Mouse (Mus musculus): Measurements from ENCODE around the gene Shroom3. TPM values are rescaled to one million over a fixed set of nuclear protein-coding genes. Genes with fewer than 3 reads are reported as not detected.

Gene Shroom3
- polyA plus RNA-seq, 1 experiment from 2014 or later = 11.3 TPM

DNA sequence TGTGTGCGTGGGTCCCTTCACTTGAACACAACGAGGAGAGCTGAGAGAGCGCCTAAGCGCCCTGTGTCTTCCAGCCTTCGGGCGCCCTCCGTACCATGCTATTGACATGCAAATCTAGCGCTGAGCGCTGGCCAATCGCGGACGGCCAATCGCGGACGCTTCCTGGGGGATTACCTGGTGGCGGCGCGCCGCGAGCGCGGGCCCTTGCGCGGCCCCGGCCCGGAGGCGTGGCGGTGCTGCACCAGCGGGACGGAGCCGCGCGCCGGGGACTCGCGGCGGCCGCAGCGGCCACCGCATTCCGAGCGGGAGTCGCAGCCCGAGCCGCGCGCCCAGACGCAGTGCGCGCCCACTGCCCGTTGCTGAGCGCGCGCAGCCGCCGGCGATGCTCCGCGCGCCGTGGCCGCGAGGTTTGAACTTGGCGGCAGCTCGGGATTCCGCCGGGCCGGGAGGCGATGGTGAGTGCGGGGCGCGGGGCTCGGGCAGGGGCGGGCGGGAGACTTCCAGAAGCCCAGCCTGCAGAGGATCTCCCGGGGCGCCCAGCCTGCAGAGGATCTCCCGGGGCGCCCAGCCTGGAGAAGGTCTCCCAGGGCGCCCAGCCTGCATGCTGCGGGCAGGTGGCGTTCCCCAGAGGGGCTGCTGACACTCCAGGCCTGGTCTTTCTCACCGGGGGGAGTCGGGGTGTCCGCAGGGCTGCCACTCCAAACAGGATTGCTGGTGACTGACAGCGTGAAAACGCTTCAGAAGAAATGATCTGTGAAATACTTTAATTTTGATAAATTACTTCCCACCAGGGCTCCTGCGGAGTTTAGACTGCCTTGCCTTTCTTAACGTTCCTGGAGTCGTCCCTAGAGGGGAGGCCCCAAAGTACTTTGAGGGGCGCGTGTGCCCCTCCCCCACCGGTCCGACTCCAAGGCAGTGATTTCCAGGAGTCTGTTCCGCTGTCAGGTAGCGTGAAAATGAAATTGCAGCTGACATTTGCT is 214.8 kb downstream of the Shroom3 start:
- peak; percentile 94 for ATAC-seq (replicated peaks; ENCODE audit: insufficient number of reproducible peaks, insufficient read depth, low FRiP score, low read depth)
- peaks cover 38% of the 10 kb centered on the region for H3K4me1 ChIP-seq (replicated peaks)
- no peaks in the 10 kb centered on the region for H3K36me3 ChIP-seq
- peak overlapping the region; percentile 84 for H3K9ac ChIP-seq
- H3K4me3 ChIP-seq = peak overlapping the region; percentile 73
- H3K27ac ChIP-seq = peak overlapping the region; percentile 95
- peak overlapping the region; percentile 81 for H3K4me2 ChIP-seq
- no peaks in the 10 kb centered on the region for H3K27me3 ChIP-seq
- no peaks in the 10 kb centered on the region for H3K9me3 ChIP-seq (replicated peaks)
- WGBS = 0% methylated on average over 95 of the region's 96 CpGs

DNA sequence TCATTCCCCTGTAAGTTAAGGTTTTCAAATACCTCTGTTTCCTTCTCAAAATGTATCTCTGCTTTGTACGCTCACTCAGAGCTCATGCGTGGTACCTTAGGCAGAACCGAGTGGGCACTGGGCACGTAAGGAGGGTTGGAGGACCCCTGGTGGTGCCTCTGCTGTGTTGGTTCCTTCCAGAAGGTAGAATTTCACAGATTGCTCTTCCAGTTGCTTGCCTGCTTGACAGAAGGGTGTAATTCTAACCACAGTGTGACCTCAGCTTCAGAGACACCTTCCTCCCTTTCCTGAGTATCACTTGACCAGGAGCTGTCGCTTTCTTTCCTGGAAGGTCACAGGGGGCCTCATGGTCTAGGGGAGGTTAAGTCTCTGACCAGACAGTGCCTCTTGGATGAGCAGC is 217.2 kb downstream of the Shroom3 start:
- H3K4me2 ChIP-seq = peak overlapping the region; percentile 81
- 45% methylated on average over 5 of the region's 5 CpGs for WGBS
- ATAC-seq (replicated peaks; ENCODE audit: insufficient number of reproducible peaks, insufficient read depth, low FRiP score, low read depth) = no peak
- H3K9me3 ChIP-seq (replicated peaks) = no peaks in the 10 kb centered on the region
- H3K27ac ChIP-seq = peak overlapping the region; percentile 60
- H3K4me3 ChIP-seq = peak overlapping the region; percentile 31
- peak overlapping the region; percentile 42 for H3K9ac ChIP-seq
- no peaks in the 10 kb centered on the region for H3K36me3 ChIP-seq
- peaks cover 45% of the 10 kb centered on the region for H3K4me1 ChIP-seq (replicated peaks)
- H3K27me3 ChIP-seq = no peaks in the 10 kb centered on the region

DNA sequence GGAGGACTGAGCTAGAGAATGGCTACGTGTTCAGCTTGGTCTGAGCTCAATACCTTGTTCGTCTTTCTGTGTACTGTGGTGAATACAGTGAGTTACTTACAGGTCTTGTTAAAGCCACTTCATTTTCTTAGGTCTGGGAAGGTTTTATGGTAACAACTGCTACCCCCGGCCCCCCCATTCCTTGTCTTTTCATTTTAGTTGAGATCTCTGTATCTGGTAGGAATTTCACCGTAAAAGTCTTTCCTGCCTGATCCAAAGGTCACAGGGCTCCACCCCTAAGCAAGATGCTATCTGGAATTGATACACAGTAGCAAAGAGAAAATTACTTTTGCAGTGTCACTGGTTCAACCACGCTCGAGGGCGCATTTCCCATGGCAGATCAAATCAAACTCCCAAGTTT is 218.6 kb downstream of the Shroom3 start:
- no peak overlapping the region for H3K4me2 ChIP-seq
- no peak for ATAC-seq (replicated peaks; ENCODE audit: insufficient number of reproducible peaks, insufficient read depth, low FRiP score, low read depth)
- 0 out of 2 replicates have a peak overlapping the region, but pooled peaks have one; percentile 31 for H3K27ac ChIP-seq
- H3K4me3 ChIP-seq = no peak overlapping the region
- H3K9ac ChIP-seq = no peak overlapping the region
- H3K9me3 ChIP-seq (replicated peaks) = no peaks in the 10 kb centered on the region
- 65% methylated on average over 7 of the region's 7 CpGs for WGBS
- peaks cover 54% of the 10 kb centered on the region for H3K4me1 ChIP-seq (replicated peaks)
- H3K36me3 ChIP-seq = no peaks in the 10 kb centered on the region
- no peaks in the 10 kb centered on the region for H3K27me3 ChIP-seq

GRCm38 (mm10) chr5:92905146-92905545 is 221.9 kb downstream of the Shroom3 start:
- Histone ChIP-seq H3K36me3 (0 out of 2 replicates have a peak, but pooled peaks cover 5% of the 10 kb centered on the region), H3K4me2 (peak overlapping the region; percentile 11; the same call in 1 of the 2 replicates), H3K4me1 (replicated peaks) (peaks cover 56% of the 10 kb centered on the region), H3K4me3 (no peak overlapping the region), H3K27me3 (no peaks in the 10 kb centered on the region), H3K27ac (peak overlapping the region; percentile 87), H3K9ac (0 out of 2 replicates have a peak overlapping the region, but pooled peaks have one; percentile 17), H3K9me3 (replicated peaks) (0 out of 2 replicates have a peak, but pooled peaks cover 6% of the 10 kb centered on the region)
- WGBS = 45% methylated on average over 9 of the region's 9 CpGs
- ATAC-seq (replicated peaks; ENCODE audit: insufficient number of reproducible peaks, insufficient read depth, low FRiP score, low read depth) = no peak

DNA sequence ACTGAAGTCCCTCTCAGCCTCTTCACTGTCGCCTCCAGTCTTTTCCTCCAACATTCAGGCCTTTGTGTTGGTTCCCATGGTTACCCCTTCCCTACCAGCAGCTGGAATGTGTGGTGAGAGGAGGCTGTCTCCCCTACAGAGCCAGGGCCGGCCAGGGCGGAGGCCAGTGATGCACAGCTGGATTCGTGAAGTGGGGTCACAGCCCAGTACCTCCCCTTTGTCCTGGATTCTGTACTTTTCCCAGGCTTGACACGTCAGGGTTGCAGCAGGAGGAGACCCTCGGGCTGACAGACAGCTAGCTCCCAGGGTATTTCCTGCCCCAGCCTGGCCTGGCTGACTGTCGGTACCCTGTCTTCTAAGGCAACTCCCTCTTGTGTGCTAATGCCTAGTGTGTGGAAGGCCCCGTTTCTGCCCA is 222.4 kb downstream of the Shroom3 start:
- H3K4me2 ChIP-seq = peak overlapping the region; percentile 11; the same call in 1 of the 2 replicates
- H3K4me3 ChIP-seq = no peak overlapping the region

GRCm38 (mm10) chr5:92908227-92908626 is 225.0 kb downstream of the Shroom3 start:
- 27% methylated on average over 4 of the region's 4 CpGs for WGBS
- ATAC-seq (replicated peaks; ENCODE audit: insufficient number of reproducible peaks, insufficient read depth, low FRiP score, low read depth) = peak; percentile 70
- Histone ChIP-seq H3K4me3 (no peak overlapping the region), H3K27ac (peak overlapping the region; percentile 87), H3K4me2 (0 out of 2 replicates have a peak overlapping the region, but pooled peaks have one; percentile 28), H3K4me1 (replicated peaks) (peaks cover 50% of the 10 kb centered on the region), H3K9ac (no peak overlapping the region), H3K9me3 (replicated peaks) (0 out of 2 replicates have a peak, but pooled peaks cover 6% of the 10 kb centered on the region), H3K27me3 (no peaks in the 10 kb centered on the region), H3K36me3 (peaks cover 10% of the 10 kb centered on the region; the same call in 1 of the 2 replicates)

More for the DNA sequence above, 222.4 kb downstream of the Shroom3 start:
- Histone ChIP-seq H3K36me3 (peaks cover 9% of the 10 kb centered on the region; the same call in 1 of the 2 replicates), H3K9ac (0 out of 2 replicates have a peak overlapping the region, but pooled peaks have one; percentile 17), H3K27ac (peak overlapping the region; percentile 87), H3K4me1 (replicated peaks) (peaks cover 55% of the 10 kb centered on the region), H3K9me3 (replicated peaks) (0 out of 2 replicates have a peak, but pooled peaks cover 6% of the 10 kb centered on the region), H3K27me3 (no peaks in the 10 kb centered on the region)
- 13% methylated on average over 8 of the region's 8 CpGs for WGBS
- ATAC-seq (replicated peaks; ENCODE audit: insufficient number of reproducible peaks, insufficient read depth, low FRiP score, low read depth) = peak; percentile 45

DNA sequence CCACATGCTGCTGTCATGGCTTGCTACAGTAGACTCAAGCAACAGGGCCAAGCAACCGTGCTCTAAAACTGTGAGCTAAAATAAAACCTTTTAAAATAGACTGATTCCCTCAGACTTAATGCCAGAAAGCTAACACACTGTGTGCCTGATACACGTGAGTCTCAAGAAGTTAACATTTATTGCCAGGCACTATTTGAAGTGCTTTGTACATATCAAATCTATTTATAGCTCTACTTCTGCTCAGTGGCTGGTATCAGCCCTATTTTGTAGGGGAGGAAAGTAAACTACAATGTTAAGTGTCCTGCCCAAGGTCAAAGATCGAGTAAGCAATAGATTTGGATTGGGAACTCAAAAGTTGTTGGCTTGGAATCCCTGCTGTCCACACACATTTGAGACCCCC is 227.6 kb downstream of the Shroom3 start:
- Histone ChIP-seq H3K4me2 (no peak overlapping the region), H3K27ac (peak overlapping the region; percentile 87), H3K9ac (no peak overlapping the region), H3K27me3 (no peaks in the 10 kb centered on the region), H3K4me3 (no peak overlapping the region), H3K36me3 (peaks cover 10% of the 10 kb centered on the region; the same call in 1 of the 2 replicates), H3K9me3 (replicated peaks) (0 out of 2 replicates have a peak, but pooled peaks cover 6% of the 10 kb centered on the region), H3K4me1 (replicated peaks) (peaks cover 60% of the 10 kb centered on the region)
- 40% methylated on average over 3 of the region's 3 CpGs for WGBS
- 0 out of 2 replicates have a peak, but pooled peaks have one; percentile 32 for ATAC-seq (replicated peaks; ENCODE audit: insufficient number of reproducible peaks, insufficient read depth, low FRiP score, low read depth)

GRCm38 (mm10) chr5:92915421-92915820 is 232.2 kb downstream of the Shroom3 start:
- no peaks in the 10 kb centered on the region for H3K27me3 ChIP-seq
- peak overlapping the region; percentile 72 for H3K27ac ChIP-seq
- peaks cover 7% of the 10 kb centered on the region; the same call in 1 of the 2 replicates for H3K36me3 ChIP-seq
- no peaks in the 10 kb centered on the region for H3K9me3 ChIP-seq (replicated peaks)
- H3K4me3 ChIP-seq = no peak overlapping the region
- 0 out of 2 replicates have a peak, but pooled peaks have one; percentile 24 for ATAC-seq (replicated peaks; ENCODE audit: insufficient number of reproducible peaks, insufficient read depth, low FRiP score, low read depth)
- WGBS = 42% methylated on average over 10 of the region's 10 CpGs
- H3K9ac ChIP-seq = no peak overlapping the region
- peaks cover 59% of the 10 kb centered on the region for H3K4me1 ChIP-seq (replicated peaks)
- H3K4me2 ChIP-seq = no peak overlapping the region

DNA sequence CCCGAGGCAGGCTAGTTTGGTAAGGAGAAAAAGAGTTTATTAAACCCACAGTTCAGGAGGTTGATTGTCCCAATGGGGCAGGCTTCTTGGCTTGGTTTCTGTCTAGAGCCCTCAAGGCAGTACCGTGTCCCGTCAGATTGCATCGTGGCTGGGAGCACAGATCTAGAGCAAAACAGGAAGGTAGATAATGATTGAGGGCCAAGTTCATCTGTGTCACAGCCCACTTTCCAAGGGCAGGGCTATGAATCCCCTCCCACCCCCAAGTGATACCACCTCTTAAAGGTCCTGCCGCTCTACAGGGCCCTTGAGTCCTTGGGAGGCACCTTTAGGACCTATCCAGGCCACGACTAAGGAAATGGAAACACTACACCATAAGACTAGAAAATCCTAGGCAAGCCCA is 234.5 kb downstream of the Shroom3 start:
- Histone ChIP-seq H3K4me2 (no peak overlapping the region), H3K27me3 (no peaks in the 10 kb centered on the region), H3K9me3 (replicated peaks) (no peaks in the 10 kb centered on the region), H3K36me3 (peaks cover 9% of the 10 kb centered on the region; the same call in 1 of the 2 replicates), H3K4me3 (no peak overlapping the region), H3K27ac (peak overlapping the region; percentile 69), H3K9ac (no peak overlapping the region; the same call in 1 of the 2 replicates), H3K4me1 (replicated peaks) (peaks cover 60% of the 10 kb centered on the region)
- 65% methylated on average over 6 of the region's 6 CpGs for WGBS
- ATAC-seq (replicated peaks; ENCODE audit: insufficient number of reproducible peaks, insufficient read depth, low FRiP score, low read depth) = no peak

DNA sequence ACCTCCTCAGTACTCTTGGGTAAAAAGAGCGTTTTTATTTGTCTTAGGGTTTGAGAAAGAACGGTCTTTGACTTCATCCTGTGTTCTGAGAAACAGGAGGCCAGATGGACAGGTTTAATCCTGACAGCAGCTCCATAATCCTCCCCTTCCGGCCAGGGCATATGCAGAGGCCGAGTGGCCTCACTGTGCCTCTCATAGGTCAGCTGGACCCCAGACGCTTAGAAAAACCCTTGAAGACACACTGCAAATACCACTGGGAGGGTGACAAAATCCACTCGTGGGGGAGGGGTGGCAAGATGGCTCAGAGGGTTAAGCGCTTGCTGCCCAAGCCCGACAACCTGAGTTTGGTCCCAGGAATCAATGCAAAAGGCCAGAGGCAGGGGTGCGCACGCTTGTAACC is 234.9 kb downstream of the Shroom3 start:
- Histone ChIP-seq H3K9me3 (replicated peaks) (no peaks in the 10 kb centered on the region), H3K4me3 (no peak overlapping the region), H3K27me3 (no peaks in the 10 kb centered on the region), H3K27ac (peak overlapping the region; percentile 69), H3K9ac (no peak overlapping the region; the same call in 1 of the 2 replicates), H3K36me3 (peaks cover 9% of the 10 kb centered on the region; the same call in 1 of the 2 replicates), H3K4me2 (no peak overlapping the region), H3K4me1 (replicated peaks) (peaks cover 60% of the 10 kb centered on the region)
- ATAC-seq (replicated peaks; ENCODE audit: insufficient number of reproducible peaks, insufficient read depth, low FRiP score, low read depth) = no peak
- 53% methylated on average over 10 of the region's 10 CpGs for WGBS

DNA sequence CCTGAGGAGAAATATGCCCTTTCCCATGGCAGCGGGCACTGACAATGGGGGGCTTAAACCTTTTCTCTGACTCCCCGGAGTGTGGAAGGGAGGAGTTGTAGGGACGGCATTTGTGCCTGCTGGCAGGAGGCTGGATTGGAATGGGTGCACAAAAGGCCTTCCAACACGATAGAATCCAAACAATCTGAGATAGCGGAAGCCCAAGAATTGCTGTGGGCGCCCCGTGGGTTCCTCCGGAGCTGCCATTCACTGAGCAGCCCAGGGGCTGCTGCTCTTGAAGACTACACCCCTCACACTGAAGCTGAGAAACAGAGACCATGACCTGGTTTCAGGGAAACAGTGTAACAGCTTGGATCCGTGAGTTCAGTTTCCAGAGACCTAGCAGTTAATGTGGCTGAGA is 235.6 kb downstream of the Shroom3 start:
- H3K36me3 ChIP-seq = peaks cover 9% of the 10 kb centered on the region; the same call in 1 of the 2 replicates
- H3K4me1 ChIP-seq (replicated peaks) = peaks cover 54% of the 10 kb centered on the region
- H3K4me3 ChIP-seq = no peak overlapping the region
- no peaks in the 10 kb centered on the region for H3K9me3 ChIP-seq (replicated peaks)
- H3K4me2 ChIP-seq = peak overlapping the region; percentile 8; the same call in 1 of the 2 replicates
- H3K27ac ChIP-seq = peak overlapping the region; percentile 69
- peak overlapping the region; percentile 29; the same call in 1 of the 2 replicates for H3K9ac ChIP-seq
- 34% methylated on average over 9 of the region's 9 CpGs for WGBS
- H3K27me3 ChIP-seq = no peaks in the 10 kb centered on the region
- no peak for ATAC-seq (replicated peaks; ENCODE audit: insufficient number of reproducible peaks, insufficient read depth, low FRiP score, low read depth)
